Mouse (Mus musculus): ENCODE results near the gene Zfp955a. TPM values are rescaled to one million over a fixed set of nuclear protein-coding genes. Genes with fewer than 3 reads are reported as not detected.
"Not testable (repeated sequence)": the region's sequence is repeated elsewhere in the genome, so short reads cannot be mapped to it uniquely, and the experiment has no call there.

Gene Zfp955a
- total and polyA plus RNA-seq, 3 experiments, result 1.9 to 9.0 (median 7.7) TPM

GRCm38 (mm10) chr17:33221590-33221989, 33.4 kb downstream of the Zfp955a start, which contains the start of gene Olfr1564:
Gene Olfr1564, minus strand, starts transcription at chr17:33221690.
- no peaks in the 10 kb centered on the region for H3K4me1 ChIP-seq (ENCODE audit: control insufficient read depth, insufficient read depth, low read length)
- no peaks in the 10 kb centered on the region for H3K79me2 ChIP-seq (replicated peaks; ENCODE audit: control insufficient read depth, insufficient read depth, low read length)
- no peaks in the 10 kb centered on the region for H3K27me3 ChIP-seq (ENCODE audit: control insufficient read depth, insufficient read depth, low read length)
- TF ChIP-seq CTCF (IDR thresholded peaks at IDR 0.05) (no peak), EP300 (IDR thresholded peaks at IDR 0.05; ENCODE audit: insufficient read depth, low read depth, low read length) (no peak)
- no peak within 1 kb of the TSS for H3K27ac ChIP-seq
- intact Hi-C loops (cut with DNase I), result no loop called here
- H3K4me3 ChIP-seq, result no peak within 1 kb of the TSS
- no peaks in the 10 kb centered on the region for H3K36me3 ChIP-seq (ENCODE audit: control insufficient read depth, insufficient read depth, low read length)
- WGBS, result 68% methylated on average over 2 of the region's 2 CpGs
- no peak for DNase-seq
- H3K9ac ChIP-seq (ENCODE audit: low read depth, low read length), result no peak within 1 kb of the TSS

- H3K4me3 ChIP-seq; DNase-seq; H3K4me1 ChIP-seq (ENCODE audit: control insufficient read depth, insufficient read depth, low read length); H3K79me2 ChIP-seq (replicated peaks; ENCODE audit: control insufficient read depth, insufficient read depth, low read length); H3K36me3 ChIP-seq (ENCODE audit: control insufficient read depth, insufficient read depth, low read length); intact Hi-C loops (cut with DNase I); H3K27ac ChIP-seq; H3K9ac ChIP-seq (ENCODE audit: low read depth, low read length); H3K27me3 ChIP-seq (ENCODE audit: control insufficient read depth, insufficient read depth, low read length): not testable (repeated sequence)
- no CpG with 5 or more reads among the region's 2 CpGs for WGBS
Measured at GRCm38 (mm10) chr17:33191002-33191401, 63.9 kb downstream of the Zfp955a start, which contains the start of gene Olfr239. Gene Olfr239, plus strand, starts transcription at chr17:33191302.

Other genes with a start within 250 kb of the Zfp955a start
- 1 to 10 TPM; 3.3 to 4.0 TPM for gene Zfp763, start 221.7 kb downstream of the Zfp955a start, total RNA-seq (2021)
- gene Zfp763, start 221.7 kb downstream of the Zfp955a start, polyA plus RNA-seq (2012; rRNA removed), result 0.76 and 1.6 TPM in 2 replicates
- gene 4921501E09Rik, start 187.1 kb downstream of the Zfp955a start, total RNA-seq (2021), result not detected
- gene 4921501E09Rik, start 187.1 kb downstream of the Zfp955a start, polyA plus RNA-seq (2012; rRNA removed), result not detected in 2 replicates
- gene Zfp563, start 165.8 kb downstream of the Zfp955a start, total RNA-seq (2021), result 1 to 10 TPM; 6.0 to 6.1 TPM
- 1.7 and 2.5 TPM in 2 replicates for gene Zfp563, start 165.8 kb downstream of the Zfp955a start, polyA plus RNA-seq (2012; rRNA removed)
- gene Morc2b, start 115.5 kb downstream of the Zfp955a start, total RNA-seq (2021), result under 1 TPM; 0.09 to 0.10 TPM
- gene Morc2b, start 115.5 kb downstream of the Zfp955a start, polyA plus RNA-seq (2012; rRNA removed), result 0.20 and 0.32 TPM in 2 replicates
- not detected for gene Olfr55, start 86.7 kb downstream of the Zfp955a start, total RNA-seq (2021)
- not detected in 2 replicates for gene Olfr55, start 86.7 kb downstream of the Zfp955a start, polyA plus RNA-seq (2012; rRNA removed)
- not detected for gene Olfr239, start 63.8 kb downstream of the Zfp955a start, total RNA-seq (2021)
- not detected in 2 replicates for gene Olfr239, start 63.8 kb downstream of the Zfp955a start, polyA plus RNA-seq (2012; rRNA removed)
- gene Olfr1564, start 33.5 kb downstream of the Zfp955a start, total RNA-seq (2021), result under 1 TPM; 0.07 to 0.10 TPM
- 0.47 and 0.56 TPM in 2 replicates for gene Olfr1564, start 33.5 kb downstream of the Zfp955a start, polyA plus RNA-seq (2012; rRNA removed)
- gene Olfr63, start 9.5 kb upstream of the Zfp955a start, total RNA-seq (2021), result not detected
- gene Olfr63, start 9.5 kb upstream of the Zfp955a start, polyA plus RNA-seq (2012; rRNA removed), result not detected in 2 replicates
- gene Zfp955b, start 34.4 kb upstream of the Zfp955a start, total RNA-seq (2021), result 10 to 100 TPM; 11.3 to 11.6 TPM
- 2.6 and 5.4 TPM in 2 replicates for gene Zfp955b, start 34.4 kb upstream of the Zfp955a start, polyA plus RNA-seq (2012; rRNA removed)
- gene Zfp81, start 103.7 kb upstream of the Zfp955a start, total RNA-seq (2021), result 1 to 10 TPM; 4.5 to 4.9 TPM
- 0.68 and 2.2 TPM in 2 replicates for gene Zfp81, start 103.7 kb upstream of the Zfp955a start, polyA plus RNA-seq (2012; rRNA removed)
- 1 to 10 TPM; 3.7 to 4.4 TPM for gene Zfp101, start 139.5 kb upstream of the Zfp955a start, total RNA-seq (2021)
- 1.2 and 2.5 TPM in 2 replicates for gene Zfp101, start 139.5 kb upstream of the Zfp955a start, polyA plus RNA-seq (2012; rRNA removed)
- gene Actl9, start 177.8 kb upstream of the Zfp955a start, total RNA-seq (2021), result not detected
- 0.12 TPM in 1 of 2 replicates, not detected in the other for gene Actl9, start 177.8 kb upstream of the Zfp955a start, polyA plus RNA-seq (2012; rRNA removed)

All from heart, adult 2 months (tissue).